Mouse (Mus musculus) heart, adult 9 months (tissue): Measurements from ENCODE around the gene Gtsf1l.

Experiments used
- DNase-seq, 2 experiments: peaks; one replicate each; pipeline ENCODE4 v3.0.0; 2022; ENCODE audit warnings: low spot score in 2 of 2

Gene Gtsf1l

GRCm38 (mm10) chr2:163087728-163088127 is at the start of gene Gtsf1l:
Gene Gtsf1l (minus strand): TSS chr2:163087855.
- DNase-seq, result no peak

GRCm38 (mm10) chr2:163136996-163137395 is 49.3 kb upstream of the Gtsf1l start:
- no peak for DNase-seq

GRCm38 (mm10) chr2:163135931-163136330 is 48.3 kb upstream of the Gtsf1l start:
- DNase-seq, result no peak

GRCm38 (mm10) chr2:163132314-163132713 is 44.7 kb upstream of the Gtsf1l start:
- no peak for DNase-seq

GRCm38 (mm10) chr2:163130837-163131236 is 43.2 kb upstream of the Gtsf1l start:
- DNase-seq, result no peak

GRCm38 (mm10) chr2:163123496-163123895 is 35.8 kb upstream of the Gtsf1l start:
- DNase-seq, result no peak

GRCm38 (mm10) chr2:163122319-163122718 is 34.7 kb upstream of the Gtsf1l start:
- peak; percentile 14 for DNase-seq

GRCm38 (mm10) chr2:163121353-163121660 is 33.7 kb upstream of the Gtsf1l start:
- DNase-seq, result no peak

GRCm38 (mm10) chr2:163120626-163121352 is 33.1 kb upstream of the Gtsf1l start:
- no peak for DNase-seq

GRCm38 (mm10) chr2:163111413-163112201 is 24.0 kb upstream of the Gtsf1l start:
- no peak for DNase-seq

- no peak for DNase-seq
These were observed 23.1 kb upstream of the Gtsf1l start for GRCm38 (mm10) chr2:163110706-163111105.

- DNase-seq, result no peak
These were observed 20.7 kb upstream of the Gtsf1l start for GRCm38 (mm10) chr2:163108385-163108784.

GRCm38 (mm10) chr2:163104086-163104770 is 16.6 kb upstream of the Gtsf1l start:
- peak in 1 of 2 experiments; percentile 3 for DNase-seq

- no peak for DNase-seq
These were observed 15.4 kb upstream of the Gtsf1l start for GRCm38 (mm10) chr2:163102900-163103653.

GRCm38 (mm10) chr2:163102216-163102615 is 14.6 kb upstream of the Gtsf1l start:
- no peak for DNase-seq

- peak; percentile 17 to 31 for DNase-seq
These were observed 14.1 kb upstream of the Gtsf1l start for GRCm38 (mm10) chr2:163101646-163102203.

GRCm38 (mm10) chr2:163100551-163100950 is 12.9 kb upstream of the Gtsf1l start:
- no peak for DNase-seq

- DNase-seq, result no peak
These were observed 12.3 kb upstream of the Gtsf1l start for GRCm38 (mm10) chr2:163099919-163100318.

GRCm38 (mm10) chr2:163095784-163096183 is 8.1 kb upstream of the Gtsf1l start:
- no peak for DNase-seq

- no peak for DNase-seq
These were observed 7.3 kb upstream of the Gtsf1l start for GRCm38 (mm10) chr2:163094909-163095308.

- DNase-seq, result no peak
These were observed 1.9 kb upstream of the Gtsf1l start for GRCm38 (mm10) chr2:163089475-163090123.
